Mouse (Mus musculus): ENCODE data around the gene Insig2. TPM values are rescaled to one million over a fixed set of nuclear protein-coding genes. Genes with fewer than 3 reads are reported as not detected.

The Insig2 gene
- polyA plus RNA-seq, 1 experiment from 2014 or later: 34.7 TPM

DNA sequence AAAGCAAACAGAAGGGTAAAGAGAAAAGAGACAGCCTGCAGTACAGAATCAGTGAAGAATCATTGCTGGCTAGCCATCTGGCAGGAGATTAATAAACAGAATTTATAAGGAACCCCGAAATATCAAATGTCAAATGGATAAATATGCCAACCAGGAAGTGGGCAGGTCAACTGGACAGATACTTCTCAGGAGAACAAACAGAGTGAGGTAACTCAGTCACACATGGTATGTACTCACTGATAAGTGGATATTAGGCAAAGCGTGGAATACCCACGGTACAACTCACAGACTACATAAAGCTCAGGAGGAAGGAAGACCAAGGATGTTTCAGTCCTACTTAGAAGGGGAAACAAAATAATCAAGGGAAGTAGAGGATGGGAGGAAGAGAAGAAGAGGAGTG, 18.6 kb upstream of the Insig2 start:
- H3K9ac ChIP-seq: no peak overlapping the region
- H3K4me1 ChIP-seq: no peaks in the 10 kb centered on the region
- H3K4me3 ChIP-seq: no peak overlapping the region
- H3K36me3 ChIP-seq: no peaks in the 10 kb centered on the region
- no peak overlapping the region for H3K4me2 ChIP-seq
- no peak for ATAC-seq (ENCODE audit: insufficient number of reproducible peaks, insufficient read depth, low FRiP score, low TSS enrichment, low read depth)
- WGBS: 84% methylated on average over 3 of the region's 3 CpGs
- H3K9me3 ChIP-seq: no peaks in the 10 kb centered on the region
- H3K27me3 ChIP-seq: no peaks in the 10 kb centered on the region
- no peak overlapping the region for H3K27ac ChIP-seq

DNA sequence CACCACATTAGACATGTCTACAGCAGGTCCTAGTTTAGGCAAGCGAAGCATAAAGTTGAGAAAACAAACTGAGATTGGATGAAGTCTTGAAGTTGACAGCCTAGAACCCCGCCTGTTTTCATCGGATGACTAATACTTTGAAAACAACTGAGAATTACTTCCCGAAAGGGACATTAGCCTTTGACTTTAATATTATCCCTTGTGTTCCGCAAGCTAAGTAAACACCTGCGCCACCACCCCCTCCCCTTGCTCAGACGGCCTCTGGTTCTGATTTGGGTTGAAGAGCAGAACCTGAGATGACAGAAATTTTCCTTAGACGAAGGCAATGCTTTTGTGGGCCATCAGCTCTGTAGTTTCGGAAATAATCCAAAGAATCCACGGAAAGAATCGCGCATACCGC, 18.2 kb upstream of the Insig2 start:
- Histone ChIP-seq H3K4me2 (no peak overlapping the region), H3K4me3 (no peak overlapping the region), H3K9me3 (no peaks in the 10 kb centered on the region), H3K27me3 (no peaks in the 10 kb centered on the region), H3K36me3 (no peaks in the 10 kb centered on the region), H3K27ac (no peak overlapping the region), H3K9ac (no peak overlapping the region), H3K4me1 (no peaks in the 10 kb centered on the region)
- ATAC-seq (ENCODE audit: insufficient number of reproducible peaks, insufficient read depth, low FRiP score, low TSS enrichment, low read depth): no peak
- 78% methylated on average over 13 of the region's 13 CpGs for WGBS

DNA sequence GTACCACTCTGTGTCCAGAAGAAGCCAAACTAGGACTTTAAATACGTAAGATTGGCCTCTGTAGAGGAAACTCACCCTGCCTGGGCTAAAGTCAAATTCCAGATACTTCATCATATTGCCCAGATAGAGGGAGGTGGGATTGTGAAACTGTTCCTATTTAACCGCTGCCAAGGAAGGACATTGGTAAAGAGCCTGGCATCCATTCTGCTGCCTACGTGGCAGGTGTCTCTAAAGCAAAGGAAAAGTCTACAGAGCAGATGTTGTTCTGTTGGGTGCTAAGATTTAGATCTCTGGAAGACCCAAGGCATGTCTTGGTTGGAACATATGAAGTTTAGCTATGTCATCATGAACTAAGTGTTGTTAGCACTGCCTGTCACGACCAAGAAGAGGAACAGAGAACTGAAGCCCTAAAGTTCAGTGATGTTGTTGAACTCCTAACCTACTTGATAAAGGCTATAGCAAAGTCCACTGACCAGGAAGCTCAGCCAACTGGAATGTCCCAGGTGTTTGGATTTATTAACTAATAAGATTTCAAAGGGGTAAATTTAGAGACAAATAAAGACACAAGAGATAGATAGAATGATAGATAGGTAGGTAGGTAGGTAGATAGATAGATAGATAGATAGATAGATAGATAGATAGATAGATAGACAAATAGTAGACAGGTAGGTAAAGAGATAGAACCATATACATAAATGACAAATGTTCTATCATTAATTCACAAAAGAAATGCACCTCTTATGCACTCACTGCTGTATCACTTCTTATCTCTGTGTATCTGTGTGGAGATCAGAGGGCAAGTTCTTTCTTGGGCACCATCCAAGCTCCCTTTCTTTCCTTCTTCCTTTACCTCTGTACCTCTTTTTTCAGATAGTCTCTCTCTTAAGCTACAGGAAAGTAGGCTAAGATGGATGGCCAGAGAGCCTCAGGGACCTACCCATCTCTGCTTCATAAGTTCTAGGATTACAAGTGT, 16.8 kb upstream of the Insig2 start:
- Histone ChIP-seq H3K4me2 (no peak overlapping the region), H3K4me1 (no peaks in the 10 kb centered on the region), H3K27me3 (no peaks in the 10 kb centered on the region), H3K9me3 (no peaks in the 10 kb centered on the region), H3K27ac (no peak overlapping the region), H3K4me3 (no peak overlapping the region), H3K9ac (no peak overlapping the region), H3K36me3 (no peaks in the 10 kb centered on the region)
- 85% methylated on average over 4 of the region's 4 CpGs for WGBS
- ATAC-seq (ENCODE audit: insufficient number of reproducible peaks, insufficient read depth, low FRiP score, low TSS enrichment, low read depth): no peak

DNA sequence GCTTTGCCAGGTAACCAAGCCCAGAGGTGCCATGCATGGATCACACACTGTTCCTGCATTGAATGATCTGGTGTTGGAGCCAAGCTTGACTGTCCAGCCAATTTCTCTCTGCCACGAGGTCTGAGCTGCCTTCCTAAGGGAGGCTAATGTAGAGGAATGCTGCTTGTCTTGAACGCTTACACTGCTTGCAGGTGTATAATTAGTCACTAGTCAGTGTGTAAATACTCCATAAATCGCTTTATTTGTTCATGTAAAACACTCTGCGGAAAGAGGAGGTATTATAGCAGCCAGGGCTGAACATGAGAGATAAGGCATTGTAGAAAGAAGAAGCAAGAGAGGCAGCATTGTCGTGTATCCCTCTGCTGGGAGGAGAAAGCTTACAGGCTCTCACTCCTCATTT, 11.6 kb upstream of the Insig2 start:
- H3K27me3 ChIP-seq: no peaks in the 10 kb centered on the region
- no peaks in the 10 kb centered on the region for H3K36me3 ChIP-seq
- H3K4me2 ChIP-seq: no peak overlapping the region
- WGBS: 70% methylated on average over 5 of the region's 5 CpGs
- H3K9ac ChIP-seq: no peak overlapping the region
- no peaks in the 10 kb centered on the region for H3K9me3 ChIP-seq
- no peak overlapping the region for H3K27ac ChIP-seq
- no peak for ATAC-seq (ENCODE audit: insufficient number of reproducible peaks, insufficient read depth, low FRiP score, low TSS enrichment, low read depth)
- H3K4me1 ChIP-seq: no peaks in the 10 kb centered on the region
- no peak overlapping the region for H3K4me3 ChIP-seq

DNA sequence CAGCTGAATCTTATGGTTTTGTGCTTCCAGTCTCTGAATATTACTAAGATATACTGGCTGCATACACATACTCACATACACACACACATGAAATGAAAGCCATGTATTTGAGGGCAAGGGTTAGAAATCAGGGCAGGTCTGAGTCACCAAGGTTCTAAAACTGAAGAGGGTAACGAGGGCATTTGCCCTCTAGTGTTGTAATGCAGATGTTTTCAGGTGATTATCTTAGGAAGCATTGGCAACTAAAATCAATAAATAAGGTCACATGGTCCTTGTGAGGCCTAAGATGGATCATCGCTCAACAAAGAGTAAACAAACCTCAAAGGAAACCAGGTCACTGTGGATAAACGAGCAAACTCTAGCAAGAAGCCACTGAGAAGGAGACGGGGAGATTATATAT, 3.4 kb upstream of the Insig2 start:
- ATAC-seq (ENCODE audit: insufficient number of reproducible peaks, insufficient read depth, low FRiP score, low TSS enrichment, low read depth): no peak
- H3K9me3 ChIP-seq: no peaks in the 10 kb centered on the region
- no peak overlapping the region for H3K4me3 ChIP-seq
- 78% methylated on average over 4 of the region's 4 CpGs for WGBS
- H3K27ac ChIP-seq: no peak overlapping the region
- no peaks in the 10 kb centered on the region for H3K27me3 ChIP-seq
- H3K4me2 ChIP-seq: no peak overlapping the region
- H3K9ac ChIP-seq: no peak overlapping the region
- peaks cover 5% of the 10 kb centered on the region; the same call in 1 of the 2 replicates for H3K36me3 ChIP-seq
- H3K4me1 ChIP-seq: no peaks in the 10 kb centered on the region

DNA sequence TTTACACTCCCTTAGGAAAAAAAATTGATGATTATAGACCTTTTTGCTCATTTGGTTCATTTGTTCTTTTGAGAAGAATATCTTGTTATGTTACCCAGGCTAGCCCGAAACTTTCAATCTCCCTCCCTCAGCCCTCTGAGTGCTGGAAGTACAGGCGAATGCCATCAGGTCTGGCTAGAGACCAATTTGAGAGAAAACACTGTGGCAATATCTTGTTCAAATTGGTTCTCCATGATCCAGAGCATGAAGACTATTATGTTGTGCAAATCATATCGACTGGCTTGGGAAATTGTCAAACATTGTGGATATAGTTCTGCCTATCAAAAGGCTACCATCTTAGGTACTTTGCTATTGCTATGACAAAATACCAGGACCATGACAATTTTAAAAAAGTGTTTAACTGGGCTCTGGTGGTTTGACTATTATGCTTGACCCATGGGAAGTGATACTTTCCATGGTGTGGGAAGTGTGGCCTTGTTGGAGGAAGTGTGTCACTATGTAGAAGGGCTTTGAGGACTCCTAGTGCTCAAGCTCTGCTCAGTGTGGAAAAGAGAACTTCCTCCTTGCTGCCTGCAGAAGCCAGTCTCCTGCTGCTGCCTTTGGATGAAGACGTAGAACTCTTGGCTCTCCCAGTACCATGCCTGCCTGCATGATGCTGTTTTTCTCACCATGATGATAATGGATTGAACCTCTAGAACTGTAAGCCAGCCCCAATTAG, 1.8 kb upstream of the Insig2 start:
- Histone ChIP-seq H3K27me3 (no peaks in the 10 kb centered on the region), H3K4me3 (no peak overlapping the region), H3K9me3 (no peaks in the 10 kb centered on the region), H3K4me2 (no peak overlapping the region), H3K27ac (no peak overlapping the region), H3K36me3 (peaks cover 5% of the 10 kb centered on the region; the same call in 1 of the 2 replicates), H3K9ac (no peak overlapping the region), H3K4me1 (0 out of 2 replicates have a peak, but pooled peaks cover 3% of the 10 kb centered on the region)
- ATAC-seq (ENCODE audit: insufficient number of reproducible peaks, insufficient read depth, low FRiP score, low TSS enrichment, low read depth): no peak
- WGBS: 93% methylated on average over 4 of the region's 4 CpGs

DNA sequence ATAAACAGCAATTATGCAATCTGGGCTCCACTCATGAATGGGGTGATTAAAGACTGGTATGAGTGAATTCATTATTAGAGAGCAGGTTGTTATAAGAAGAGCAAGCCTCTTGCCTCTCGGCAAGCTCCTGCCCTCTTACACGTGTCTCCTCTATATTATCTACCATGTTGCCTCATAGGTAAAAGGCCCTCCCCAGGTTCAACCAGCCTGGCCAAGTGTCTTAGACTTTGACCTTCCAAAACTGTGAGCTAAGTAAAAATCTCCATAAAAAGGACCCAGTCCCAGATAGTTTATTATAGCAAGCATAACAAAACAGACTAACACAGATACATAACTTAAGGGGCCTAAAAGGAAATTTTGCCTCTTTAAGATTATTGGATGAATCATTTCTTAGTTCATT, 1.8 kb downstream of the Insig2 start:
- no peak overlapping the region for H3K4me3 ChIP-seq
- H3K36me3 ChIP-seq: peaks cover 5% of the 10 kb centered on the region; the same call in 1 of the 2 replicates
- H3K27me3 ChIP-seq: no peaks in the 10 kb centered on the region
- no peak for ATAC-seq (ENCODE audit: insufficient number of reproducible peaks, insufficient read depth, low FRiP score, low TSS enrichment, low read depth)
- no peak overlapping the region for H3K9ac ChIP-seq
- H3K9me3 ChIP-seq: no peaks in the 10 kb centered on the region
- H3K27ac ChIP-seq: no peak overlapping the region
- peaks cover 21% of the 10 kb centered on the region for H3K4me1 ChIP-seq
- WGBS: 97% methylated on average over 2 of the region's 2 CpGs
- H3K4me2 ChIP-seq: no peak overlapping the region

DNA sequence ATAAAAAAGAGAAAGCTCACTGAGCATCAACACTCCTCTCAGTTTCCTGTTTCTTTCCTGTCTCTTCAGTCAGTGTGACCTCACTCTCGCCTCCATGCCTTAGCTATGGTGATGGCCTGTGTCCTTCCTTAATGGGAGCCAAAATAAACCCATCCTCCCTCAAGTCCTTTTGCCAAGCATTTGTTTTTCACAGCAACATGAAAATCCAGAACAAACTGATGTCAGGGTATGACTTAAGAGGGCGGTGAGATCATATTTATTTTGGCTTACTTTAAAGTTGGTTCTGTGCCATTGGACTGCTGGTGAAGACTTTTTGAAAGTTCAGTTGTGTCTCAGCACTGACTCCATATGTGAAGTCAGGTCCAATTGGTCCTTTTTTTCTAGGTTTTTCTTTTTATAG, 3.0 kb downstream of the Insig2 start:
- no peak overlapping the region for H3K4me2 ChIP-seq
- H3K9ac ChIP-seq: no peak overlapping the region
- no peak for ATAC-seq (ENCODE audit: insufficient number of reproducible peaks, insufficient read depth, low FRiP score, low TSS enrichment, low read depth)
- WGBS: 89% methylated on average over 2 of the region's 2 CpGs
- H3K4me3 ChIP-seq: no peak overlapping the region
- H3K36me3 ChIP-seq: peaks cover 5% of the 10 kb centered on the region; the same call in 1 of the 2 replicates
- peaks cover 21% of the 10 kb centered on the region for H3K4me1 ChIP-seq
- H3K27ac ChIP-seq: no peak overlapping the region
- no peaks in the 10 kb centered on the region for H3K27me3 ChIP-seq
- no peaks in the 10 kb centered on the region for H3K9me3 ChIP-seq

DNA sequence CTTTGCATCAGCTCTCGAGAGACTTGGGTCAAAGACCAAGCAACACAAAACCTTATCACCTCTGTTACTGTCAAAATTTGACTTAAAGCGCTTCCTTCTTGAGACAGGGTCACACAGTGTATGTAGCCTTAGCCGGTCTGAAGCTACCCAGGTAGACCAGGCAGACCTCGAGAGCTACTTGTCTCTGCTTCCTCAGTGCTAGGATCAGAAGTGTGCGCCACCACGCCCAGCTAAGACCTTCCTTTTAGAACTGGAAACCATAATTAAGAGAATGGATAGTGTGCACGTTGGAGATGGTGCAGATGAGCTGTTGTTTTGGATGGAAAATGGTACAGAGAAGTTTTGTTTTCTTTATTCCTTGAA, 4.2 kb downstream of the Insig2 start:
- peaks cover 5% of the 10 kb centered on the region; the same call in 1 of the 2 replicates for H3K36me3 ChIP-seq
- peak overlapping the region; percentile 79 for H3K4me2 ChIP-seq
- H3K27ac ChIP-seq: peak overlapping the region; percentile 85
- peaks cover 29% of the 10 kb centered on the region for H3K4me1 ChIP-seq
- H3K9me3 ChIP-seq: no peaks in the 10 kb centered on the region
- H3K4me3 ChIP-seq: peak overlapping the region; percentile 77
- ATAC-seq (ENCODE audit: insufficient number of reproducible peaks, insufficient read depth, low FRiP score, low TSS enrichment, low read depth): peak; percentile 7; the same call in 1 of the 2 replicates
- no peaks in the 10 kb centered on the region for H3K27me3 ChIP-seq
- peak overlapping the region; percentile 84 for H3K9ac ChIP-seq
- 2% methylated on average over 7 of the region's 7 CpGs for WGBS

DNA sequence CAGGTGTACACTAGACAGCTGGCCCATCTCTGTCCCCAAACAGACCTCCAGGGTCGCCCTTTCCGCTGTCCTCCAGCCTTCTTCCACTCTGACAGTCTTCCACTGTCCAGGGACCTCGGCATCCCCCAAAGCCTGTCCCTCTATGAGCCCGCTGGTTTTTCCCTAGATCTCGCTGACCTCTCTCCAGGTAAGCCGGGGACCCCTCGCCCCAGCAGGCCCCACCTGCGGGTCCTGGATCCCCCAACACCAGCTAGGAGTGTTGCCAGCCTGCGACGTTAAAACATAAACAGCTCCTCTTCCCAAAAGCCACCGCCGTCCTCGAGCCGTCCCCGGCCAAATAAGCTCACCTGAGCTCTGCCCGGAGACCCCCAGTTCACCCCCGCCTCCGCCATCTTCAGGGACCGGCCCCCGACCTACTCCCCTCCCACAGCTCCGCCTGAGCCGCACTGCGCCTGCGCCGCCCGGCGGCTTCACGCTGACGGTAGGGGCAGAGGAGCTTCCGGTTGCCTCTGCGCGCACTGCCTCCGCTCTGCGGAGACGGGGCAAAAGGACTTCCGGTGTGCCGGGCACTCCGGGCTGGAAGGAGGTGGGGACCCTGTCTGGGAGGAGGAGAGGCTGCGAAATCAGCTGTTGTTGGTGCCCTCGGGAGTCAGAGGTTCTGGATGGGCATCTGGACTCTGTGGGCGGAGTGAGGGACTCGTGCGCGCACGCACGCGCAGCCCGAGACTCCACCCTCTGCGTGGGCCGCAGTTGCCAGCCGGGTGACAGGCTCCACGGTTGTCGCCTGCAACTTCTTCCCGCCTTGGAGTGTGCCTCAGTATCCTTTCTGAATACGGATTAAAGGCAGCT, 4.8 kb downstream of the Insig2 start:
- under 1% methylated on average over 55 of the region's 55 CpGs for WGBS
- H3K36me3 ChIP-seq: peaks cover 5% of the 10 kb centered on the region; the same call in 1 of the 2 replicates
- H3K9ac ChIP-seq: peak overlapping the region; percentile 84
- H3K27me3 ChIP-seq: no peaks in the 10 kb centered on the region
- H3K9me3 ChIP-seq: no peaks in the 10 kb centered on the region
- H3K4me2 ChIP-seq: peak overlapping the region; percentile 79
- peaks cover 31% of the 10 kb centered on the region for H3K4me1 ChIP-seq
- peak; percentile 97 for ATAC-seq (ENCODE audit: insufficient number of reproducible peaks, insufficient read depth, low FRiP score, low TSS enrichment, low read depth)
- peak overlapping the region; percentile 85 for H3K27ac ChIP-seq
- H3K4me3 ChIP-seq: peak overlapping the region; percentile 77

All from embryonic facial prominence, embryonic 13.5 days (tissue).